Mouse (Mus musculus) heart, adult 2 months (tissue): ENCODE data around the gene Sh3rf1. TPM values are rescaled to one million over a fixed set of nuclear protein-coding genes. Genes with fewer than 3 reads are reported as not detected.

Source experiments
- DNase-seq, 2 experiments: peaks; one replicate each; pipeline ENCODE4 v3.0.0; 2021
- H3K27ac ChIP-seq: fragments of 200-600 bp; 2 replicates; pipeline ENCODE4 v1.8.1; 2022
- H3K27me3 ChIP-seq: fragments of 200-500 bp; 2 replicates; pipeline ENCODE4 v1.6.1; 2012; ENCODE audit warnings: mild to moderate bottlenecking, low read length, inconsistent platforms, mixed read lengths; ENCODE audit not compliant: control insufficient read depth, insufficient read depth
- H3K36me3 ChIP-seq: fragments of 200-500 bp; 2 replicates; pipeline ENCODE4 v1.6.1; 2012; ENCODE audit warnings: low read length, inconsistent platforms; ENCODE audit not compliant: control insufficient read depth, insufficient read depth
- H3K4me1 ChIP-seq: fragments of 200-500 bp; 2 replicates; pipeline ENCODE4 v1.6.1; 2011; ENCODE audit warnings: low read length; ENCODE audit not compliant: control insufficient read depth, insufficient read depth
- H3K4me3 ChIP-seq: fragments of 200-600 bp; 2 replicates; pipeline ENCODE4 v1.8.1; 2022
- H3K79me2 ChIP-seq: fragments of 200-500 bp; replicated peaks from 2 replicates; pipeline ENCODE4 v1.6.1; 2012; ENCODE audit warnings: mild to moderate bottlenecking, inconsistent platforms, low read length, moderate library complexity, mixed read lengths; ENCODE audit not compliant: control insufficient read depth, insufficient read depth
- H3K9ac ChIP-seq: fragments of 200-500 bp; 2 replicates; pipeline ENCODE4 v1.6.1; 2012; ENCODE audit warnings: low read depth, mild to moderate bottlenecking, control low read depth, inconsistent platforms, low read length, mixed read lengths
- CTCF ChIP-seq: fragments of 200-600 bp; IDR thresholded peaks from 2 replicates; pipeline ENCODE4 v1.8.1; 2022; ENCODE audit warnings: antibody characterized with exemption, mild to moderate bottlenecking, moderate library complexity
- EP300 ChIP-seq: fragments of 200-500 bp; IDR thresholded peaks from 2 replicates; pipeline ENCODE4 v1.6.1; 2011; ENCODE audit warnings: low read depth, low read length, control low read depth; ENCODE audit not compliant: insufficient read depth
- POLR2A ChIP-seq: fragments of 200-500 bp; IDR thresholded peaks from 2 replicates; pipeline ENCODE4 v1.6.1; 2011; ENCODE audit warnings: mild to moderate bottlenecking, low read depth, low read length, control low read depth; ENCODE audit not compliant: insufficient read depth
- WGBS: fragments of 180-500 bp; shearing (Covaris S2); methylation state at CpG from one replicate; pipeline ENCODE4 v1.1.7; 2018; 5-methylcytosine and 5-hydroxymethylcytosine counted together
- intact Hi-C: fragments of 180-260 bp; cut with DNase I; formaldehyde crosslinking; loops from one replicate; pipeline ENCODE4 v1.15.1; 2025
- polyA plus RNA-seq: library from polyadenylated mRNA; depleted of rRNA; stranded (reverse); fragments of >200 nt; gene quantifications from 2 replicates; pipeline ENCODE4 v1.2.3, GENCODE M21; 2012
- total RNA-seq, 2 experiments: library from RNA; stranded (reverse); gene quantifications; 2 replicates each; pipeline ENCODE4 v1.2.3; 2021

Sh3rf1 gene
- total and polyA plus RNA-seq, 3 experiments = 3.1 to 4.9 (median 4.8) TPM

DNA sequence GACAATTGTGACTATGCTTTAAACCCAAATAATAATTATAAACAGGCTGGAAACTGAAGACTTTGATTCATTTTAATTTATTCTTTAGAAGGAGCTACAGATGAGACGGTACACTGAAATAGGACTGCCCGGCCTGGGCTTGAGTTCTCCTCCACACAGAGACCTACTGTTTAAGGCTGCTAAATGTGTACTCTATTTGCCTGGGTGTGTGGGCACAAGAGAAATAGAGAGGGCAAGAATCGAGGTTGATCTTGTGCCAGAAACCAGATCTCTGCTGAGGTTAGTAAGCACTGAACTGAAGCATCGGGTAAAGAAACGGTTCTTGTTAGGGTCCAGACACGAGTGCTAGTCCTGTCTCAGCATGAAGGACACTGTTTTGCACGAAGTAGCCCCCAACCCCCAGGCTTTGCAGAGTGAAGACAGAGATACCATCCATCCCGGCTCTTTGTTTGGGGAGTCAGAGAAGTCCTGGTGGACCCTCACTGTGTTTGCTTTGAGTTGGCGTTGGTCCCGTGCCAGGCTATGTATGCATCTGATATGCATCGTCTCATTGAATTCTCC, 64.4 kb downstream of the Sh3rf1 start:
- intact Hi-C loops = loop anchor here (5.0 kb wide), 1 partner anchor 36 kb away; no protein-coding TSS in a partner anchor
- Histone ChIP-seq H3K9ac (no peak overlapping the region), H3K36me3 (peaks cover 2% of the 10 kb centered on the region), H3K79me2 (peaks cover 5% of the 10 kb centered on the region), H3K27me3 (no peaks in the 10 kb centered on the region), H3K27ac (peak overlapping the region; percentile 39), H3K4me1 (peaks cover 7% of the 10 kb centered on the region), H3K4me3 (no peak overlapping the region; the same call in 1 of the 2 replicates)
- DNase-seq = no peak
- WGBS = 72% methylated on average over 11 of the region's 11 CpGs
- TF ChIP-seq CTCF = no peak
- TF ChIP-seq POLR2A = no peak
- no peak for TF ChIP-seq EP300

GRCm38 (mm10) chr8:61288676-61289075, 65.0 kb downstream of the Sh3rf1 start:
- no peak for DNase-seq
- Histone ChIP-seq H3K9ac (no peak overlapping the region), H3K79me2 (peaks cover 5% of the 10 kb centered on the region), H3K36me3 (peaks cover 2% of the 10 kb centered on the region), H3K4me1 (peaks cover 7% of the 10 kb centered on the region), H3K4me3 (no peak overlapping the region; the same call in 1 of the 2 replicates), H3K27ac (peak overlapping the region; percentile 39), H3K27me3 (no peaks in the 10 kb centered on the region)
- no peak for TF ChIP-seq CTCF
- no peak for TF ChIP-seq POLR2A
- TF ChIP-seq EP300 = no peak
- 41% methylated on average over 7 of the region's 7 CpGs for WGBS
- intact Hi-C loops = loop anchor here (5.0 kb wide), 1 partner anchor 36 kb away; no protein-coding TSS in a partner anchor

- Histone ChIP-seq H3K9ac (no peak overlapping the region), H3K27ac (no peak overlapping the region), H3K79me2 (peaks cover 6% of the 10 kb centered on the region), H3K4me1 (peaks cover 2% of the 10 kb centered on the region), H3K4me3 (no peak overlapping the region), H3K36me3 (no peaks in the 10 kb centered on the region), H3K27me3 (no peaks in the 10 kb centered on the region)
- 98% methylated on average over 4 of the region's 4 CpGs for WGBS
- no peak for DNase-seq
- no peak for TF ChIP-seq EP300
- no peak for TF ChIP-seq CTCF
- no peak for TF ChIP-seq POLR2A
- intact Hi-C loops = no loop called here
These were observed 71.4 kb downstream of the Sh3rf1 start for GRCm38 (mm10) chr8:61295040-61295439.

DNA sequence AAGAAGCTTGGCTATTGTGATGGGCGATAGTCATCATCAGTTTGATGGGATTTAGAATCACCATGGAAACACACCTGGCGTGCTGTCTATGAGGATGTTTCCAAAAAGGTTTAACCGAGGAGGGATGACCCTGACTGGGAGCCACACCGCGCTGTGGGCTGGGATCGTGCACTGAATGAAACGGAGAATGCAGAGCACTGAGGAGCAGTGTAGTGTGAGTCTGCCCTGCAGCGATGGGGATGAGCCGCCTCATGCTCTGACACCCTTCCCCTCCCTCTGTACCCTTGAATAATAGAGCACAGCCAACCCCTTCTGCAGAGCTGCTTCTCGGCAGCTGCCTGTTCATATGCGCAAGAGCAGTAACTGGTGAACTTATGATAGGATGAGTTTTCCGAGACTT, 71.8 kb downstream of the Sh3rf1 start:
- no peak for DNase-seq
- TF ChIP-seq EP300 (no peak), CTCF (no peak), POLR2A (no peak)
- Histone ChIP-seq H3K4me1 (peaks cover 2% of the 10 kb centered on the region), H3K27me3 (no peaks in the 10 kb centered on the region), H3K27ac (no peak overlapping the region), H3K4me3 (no peak overlapping the region), H3K79me2 (peaks cover 6% of the 10 kb centered on the region), H3K36me3 (no peaks in the 10 kb centered on the region), H3K9ac (no peak overlapping the region)
- 83% methylated on average over 12 of the region's 12 CpGs for WGBS
- intact Hi-C loops = no loop called here

GRCm38 (mm10) chr8:61298828-61299227, 75.2 kb downstream of the Sh3rf1 start:
- Histone ChIP-seq H3K27ac (no peak overlapping the region), H3K79me2 (peaks cover under 1% of the 10 kb centered on the region; the same call in 1 of the 2 replicates), H3K27me3 (no peaks in the 10 kb centered on the region), H3K4me1 (peaks cover 2% of the 10 kb centered on the region), H3K4me3 (no peak overlapping the region), H3K9ac (no peak overlapping the region), H3K36me3 (no peaks in the 10 kb centered on the region)
- DNase-seq = no peak
- WGBS = 73% methylated on average over 4 of the region's 4 CpGs
- no peak for TF ChIP-seq CTCF
- TF ChIP-seq POLR2A = no peak
- no peak for TF ChIP-seq EP300
- intact Hi-C loops = no loop called here

- no peak for TF ChIP-seq EP300
- TF ChIP-seq CTCF = no peak
- no peak for TF ChIP-seq POLR2A
- intact Hi-C loops = no loop called here
These were observed 77.8 kb downstream of the Sh3rf1 start for GRCm38 (mm10) chr8:61301298-61302028.

More at GRCm38 (mm10) chr8:61301298-61302028, 77.8 kb downstream of the Sh3rf1 start:
- H3K4me1 ChIP-seq = peaks cover 8% of the 10 kb centered on the region
- no peak overlapping the region for H3K27ac ChIP-seq
- DNase-seq = no peak
- no peak overlapping the region for H3K9ac ChIP-seq
- H3K4me3 ChIP-seq = no peak overlapping the region
- peaks cover 2% of the 10 kb centered on the region; the same call in 1 of the 2 replicates for H3K36me3 ChIP-seq
- H3K79me2 ChIP-seq = no peaks in the 10 kb centered on the region
- 92% methylated on average over 18 of the region's 18 CpGs for WGBS
- H3K27me3 ChIP-seq = no peaks in the 10 kb centered on the region
